Mouse (Mus musculus) stomach, adult 2 months (tissue): ENCODE data around the gene Hnrnpk. TPM values are rescaled to one million over a fixed set of nuclear protein-coding genes. Genes with fewer than 3 reads are reported as not detected.

Experiments used
- polyA plus RNA-seq: library from polyadenylated mRNA; depleted of rRNA; stranded (reverse); fragments of >200 nt; gene quantifications from 2 replicates; pipeline ENCODE4 v1.2.3, GENCODE M21; 2012; rRNA removed

The Hnrnpk gene
- polyA plus RNA-seq: 58.0 and 69.0 TPM in 2 replicates

DNA sequence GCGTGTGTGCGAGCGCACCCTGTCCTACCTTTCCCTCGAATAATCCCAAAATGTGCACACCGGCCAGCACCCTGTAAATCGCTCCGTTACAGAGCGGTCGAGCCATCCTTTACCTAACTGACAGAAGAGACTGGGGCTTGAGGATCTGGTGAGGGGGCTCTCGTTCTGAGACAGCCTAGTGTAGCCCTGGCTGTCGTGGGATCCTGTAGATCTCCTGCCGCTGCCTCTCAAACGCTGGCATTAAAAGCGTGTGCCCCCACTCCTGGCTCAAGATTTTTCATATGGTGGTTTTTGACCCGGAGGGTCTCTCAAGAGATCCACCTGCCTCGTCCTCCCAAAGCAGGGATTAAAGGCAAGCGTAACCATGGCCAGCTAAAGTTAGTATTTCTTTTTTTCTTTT, at the start of gene Hnrnpk:
Gene Hnrnpk (minus strand): TSS at position 101 of the 400 bp plus-strand sequence.

DNA sequence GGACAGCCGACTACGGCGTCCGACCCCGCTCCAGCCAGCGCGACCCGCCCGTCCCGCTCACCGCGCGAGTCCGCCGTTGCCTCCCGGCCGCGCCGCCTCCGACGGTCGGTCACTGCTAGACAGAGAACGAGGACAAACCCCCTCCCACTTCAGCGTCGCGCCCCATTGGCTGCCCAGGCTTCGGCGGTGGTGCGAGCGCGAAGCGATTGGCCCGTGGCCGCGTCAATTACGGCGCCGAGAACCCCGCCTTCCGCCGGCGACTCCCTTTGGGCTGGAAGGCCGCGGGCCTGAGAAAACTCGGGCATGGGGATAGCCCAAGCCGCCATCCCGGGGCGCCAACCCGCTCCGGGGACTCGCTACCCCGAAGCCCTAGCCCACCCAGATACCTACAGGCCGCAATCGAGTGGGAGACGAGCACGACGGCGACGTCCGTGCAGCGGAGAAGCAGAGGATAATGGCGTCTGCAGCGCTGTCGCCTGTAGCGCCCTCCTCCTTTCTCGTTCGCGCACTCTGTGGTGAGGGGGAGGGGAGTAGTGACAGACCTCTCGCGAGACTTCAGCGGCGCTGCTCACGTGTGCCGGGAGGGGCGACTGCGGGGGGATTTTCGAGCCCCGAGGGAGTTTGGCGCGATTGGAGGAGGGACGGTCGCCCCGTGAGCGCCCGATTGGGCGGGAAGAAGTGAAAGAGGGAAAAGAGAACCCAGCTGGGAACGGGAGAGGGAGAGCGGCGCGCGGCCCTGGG, 970 bp downstream of the Hnrnpk start, which contains the start of gene Rmi1:
Gene Rmi1 (plus strand): TSS at position 246 of the 741 bp plus-strand sequence.

DNA sequence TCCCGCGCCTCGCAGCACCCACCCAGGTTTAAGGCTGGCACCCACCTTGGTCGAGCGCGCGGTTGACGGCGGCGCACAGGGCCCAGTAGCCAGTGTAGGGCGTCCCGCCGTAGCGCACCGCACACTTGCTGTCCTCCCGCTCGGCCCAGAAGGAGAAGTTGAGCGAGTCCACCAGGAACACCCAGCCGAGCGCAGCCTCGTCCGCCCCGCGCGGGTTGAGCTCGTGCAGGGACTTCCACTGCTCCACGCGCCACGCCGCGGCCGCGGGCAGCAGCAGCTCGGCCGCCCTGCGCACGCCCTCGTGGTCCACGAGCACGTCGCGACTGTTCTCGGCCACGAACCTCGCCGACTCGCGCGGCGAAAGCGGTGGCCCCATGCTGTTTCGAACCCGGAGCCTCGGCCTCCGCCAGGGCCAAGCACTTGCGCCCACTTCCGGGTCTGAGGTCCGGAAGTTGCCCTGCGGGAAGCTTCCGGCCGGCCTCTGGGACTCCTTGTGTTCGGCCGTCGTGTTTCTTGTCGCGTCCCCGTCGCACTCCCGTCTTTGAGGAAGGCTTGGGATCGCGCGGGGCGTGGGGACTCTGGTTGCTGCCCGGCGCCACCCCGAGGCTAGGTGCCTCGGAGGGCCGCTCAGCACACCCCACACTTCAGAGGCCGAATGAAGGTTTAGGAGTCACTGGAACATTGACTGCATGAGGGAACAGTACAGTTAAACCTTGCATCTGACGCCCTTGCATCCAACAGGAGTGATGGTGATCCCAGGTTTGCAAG, 18.2 kb downstream of the Hnrnpk start, which contains the start of gene 2210016F16Rik:
Gene 2210016F16Rik (minus strand): TSS at position 447 of the 768 bp plus-strand sequence.

DNA sequence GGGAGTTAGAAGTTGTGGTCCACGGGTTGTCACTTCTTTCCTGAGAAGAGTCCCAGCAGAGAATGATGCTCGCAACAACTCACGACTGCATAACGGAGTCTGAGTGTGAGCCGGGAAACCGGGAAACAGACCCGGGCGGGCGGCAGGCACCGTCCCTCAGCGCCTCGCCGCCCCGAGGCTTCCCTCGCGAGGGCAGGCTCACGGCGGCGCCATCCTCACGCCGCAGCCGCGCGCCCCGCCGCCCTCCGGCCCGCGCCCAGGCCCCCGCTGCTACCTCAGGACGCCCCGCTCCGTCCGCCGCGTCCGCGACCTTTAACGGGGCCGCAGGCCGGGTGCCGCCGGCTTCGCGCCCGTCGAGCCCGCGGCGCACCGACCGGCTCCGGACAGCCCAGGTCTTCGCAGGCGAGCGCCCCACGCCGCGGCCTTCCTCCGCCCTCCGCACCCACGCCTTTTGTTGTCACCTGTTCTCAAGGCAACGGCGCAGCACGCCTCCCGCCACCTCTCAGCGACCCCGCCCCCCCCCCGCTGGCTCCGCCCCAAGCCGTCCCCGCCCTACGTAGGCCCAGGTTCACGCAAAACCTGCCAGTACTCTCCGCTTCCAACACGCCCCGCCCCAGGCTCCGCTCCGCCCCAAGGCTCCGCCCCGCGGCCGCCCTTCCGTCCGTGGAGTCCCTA, 44.4 kb downstream of the Hnrnpk start, which contains the start of gene Kif27:
Gene Kif27 (minus strand): TSS at position 494 of the 675 bp plus-strand sequence.

Other genes starting within 250 kb of the Hnrnpk start
- 4.0 and 5.5 TPM in 2 replicates for gene Idnk, start 245.7 kb downstream of the Hnrnpk start, polyA plus RNA-seq
- 65.7 and 70.9 TPM in 2 replicates for gene Ubqln1, start 187.7 kb downstream of the Hnrnpk start, polyA plus RNA-seq
- gene Gkap1, start 127.6 kb downstream of the Hnrnpk start, polyA plus RNA-seq: 2.0 and 2.1 TPM in 2 replicates
- gene Kif27, start 44.2 kb downstream of the Hnrnpk start, polyA plus RNA-seq: 0.01 TPM in 1 of 2 replicates, not detected in the other
- gene 2210016F16Rik, start 18.1 kb downstream of the Hnrnpk start, polyA plus RNA-seq: 13.5 and 32.0 TPM in 2 replicates
- 2.0 and 2.2 TPM in 2 replicates for gene Rmi1, start 1.1 kb downstream of the Hnrnpk start, polyA plus RNA-seq
- 1.2 and 1.3 TPM in 2 replicates for gene Slc28a3, start 207.5 kb upstream of the Hnrnpk start, polyA plus RNA-seq